Comparison of ENCODE assay signal across 15 mouse cellular contexts in the genomic region with DNA sequence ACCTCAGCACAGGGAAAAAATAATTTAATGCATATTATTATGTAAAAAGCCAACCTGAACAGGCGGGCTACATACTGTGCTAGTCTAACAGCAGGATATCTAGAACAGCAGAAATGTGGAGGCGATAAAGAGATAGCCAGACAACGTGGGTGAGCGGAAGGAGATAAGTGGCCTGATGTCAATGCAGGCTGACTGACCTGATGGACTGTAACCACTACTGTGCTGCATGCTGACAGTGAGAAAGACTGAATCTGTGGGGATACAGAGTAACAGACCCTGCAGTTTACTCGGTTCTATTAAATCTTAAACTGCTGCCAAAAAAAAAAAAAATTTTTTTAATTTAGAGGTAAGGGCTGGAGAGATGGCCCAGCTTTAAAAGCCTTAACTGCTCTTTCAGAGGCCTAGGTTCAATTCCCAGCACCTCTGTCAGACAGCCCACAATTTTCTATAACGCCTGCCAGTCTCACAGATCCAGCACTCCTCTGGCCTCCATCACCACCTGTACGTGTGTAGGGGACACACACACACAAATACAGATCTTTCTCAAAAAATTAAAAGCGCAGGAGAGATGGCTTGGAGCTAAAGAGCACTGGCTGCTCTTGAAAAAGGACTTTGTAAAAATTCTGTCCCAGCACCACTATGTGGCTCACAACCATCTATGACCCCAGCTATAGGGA. TPM values are rescaled to one million over a fixed set of nuclear protein-coding genes. Genes with fewer than 3 reads are reported as not detected.
DNase-seq lines count a peak whose midpoint lies in the region; ATAC-seq and TF ChIP-seq lines count a peak whose summit lies in the region.
"Had no signal": no experiment of that assay in that cellular context is flagged by ENCODE, and none has a peak within 500 bp of the region (broad histone marks: within the 10 kb centered on the region; RNA-seq: fewer than 3 reads in every experiment).

No protein-coding gene starts in this region.

- peak overlapping the region; percentile 81 for H3K4me2 ChIP-seq in liver, postnatal 0 days (ENCODE audit: low read depth, low read length)
- no peak overlapping the region for H3K4me2 ChIP-seq in kidney, embryonic 14.5 days (replicated peaks; ENCODE audit: low read depth, low read length)
- H3K4me2 ChIP-seq: midbrain, embryonic 13.5 days had no signal

- peak overlapping the region; percentile 38 for H3K27ac ChIP-seq in gastrocnemius, adult 2 months
- peak overlapping the region; percentile 92 for H3K27ac ChIP-seq in MEL (ENCODE audit: control insufficient read depth, low read depth, low read length)
- peak overlapping the region; percentile 90 for H3K27ac ChIP-seq in liver, postnatal 0 days (ENCODE audit: low read depth)
- H3K27ac ChIP-seq in kidney, embryonic 14.5 days (ENCODE audit: low read depth, low read length) = no peak overlapping the region
- H3K27ac ChIP-seq: embryonic facial prominence, embryonic 10.5 days; kidney, postnatal 0 days; midbrain, embryonic 13.5 days had no signal

- H3K9me3 ChIP-seq in MEL (replicated peaks; ENCODE audit: insufficient read depth, low read length) = no peaks in the 10 kb centered on the region
- H3K9me3 ChIP-seq in erythroblast, embryonic 14.5 days (ENCODE audit: control insufficient read depth, low read length) = no peaks in the 10 kb centered on the region
- no peaks in the 10 kb centered on the region for H3K9me3 ChIP-seq in liver, postnatal 0 days (ENCODE audit: low read length)
- no peaks in the 10 kb centered on the region for H3K9me3 ChIP-seq in kidney, embryonic 14.5 days (ENCODE audit: control insufficient read depth, low read length)
- H3K9me3 ChIP-seq: embryonic facial prominence, embryonic 10.5 days; midbrain, embryonic 13.5 days had no signal

- intact Hi-C loops in gastrocnemius, adult 2 months (cut with DNase I) = no loop called here

- H3K79me2 ChIP-seq in MEL (ENCODE audit: control insufficient read depth, insufficient read depth, low read length, poor library complexity) = peaks cover 3% of the 10 kb centered on the region; the same call in 1 of the 2 replicates

- no peak for TF ChIP-seq RAD21 in MEL (IDR thresholded peaks at IDR 0.05; ENCODE audit: low read depth, low read length)

- TF ChIP-seq CTCF in gastrocnemius, adult 2 months (IDR thresholded peaks at IDR 0.05) = no peak
- TF ChIP-seq CTCF in MEL (IDR thresholded peaks at IDR 0.05 in 2 of 3, conservative IDR thresholded peaks at IDR 0.05 in 1 of 3; ENCODE audit: control insufficient read depth in 1 of 3, insufficient read depth in 1 of 3, low read depth in 2 of 3, low read length in 3 of 3, poor library complexity in 1 of 3, severe bottlenecking in 1 of 3) = no peak
- TF ChIP-seq CTCF in liver, postnatal 0 days (IDR thresholded peaks at IDR 0.05; ENCODE audit: low read depth) = no peak

- H3K9ac ChIP-seq in MEL (ENCODE audit: control insufficient read depth, low read depth, low read length, poor library complexity, severe bottlenecking) = peak overlapping the region; percentile 64
- H3K9ac ChIP-seq in liver, postnatal 0 days (replicated peaks) = no peak overlapping the region
- no peak overlapping the region for H3K9ac ChIP-seq in kidney, embryonic 14.5 days (ENCODE audit: low read depth, low read length)
- H3K9ac ChIP-seq: midbrain, embryonic 13.5 days had no signal

- H3K27me3 ChIP-seq in MEL (ENCODE audit: control insufficient read depth in 1 of 2, insufficient read depth in 2 of 2, low read length in 2 of 2) = no peaks in the 10 kb centered on the region
- no peaks in the 10 kb centered on the region for H3K27me3 ChIP-seq in erythroblast, embryonic 14.5 days (ENCODE audit: control insufficient read depth)
- no peaks in the 10 kb centered on the region for H3K27me3 ChIP-seq in liver, postnatal 0 days (ENCODE audit: insufficient read depth, low read length)
- H3K27me3 ChIP-seq in kidney, embryonic 14.5 days (ENCODE audit: control insufficient read depth, insufficient read depth, low read length) = no peaks in the 10 kb centered on the region
- H3K27me3 ChIP-seq: midbrain, embryonic 13.5 days had no signal

- DNase-seq in gastrocnemius, adult 2 months = no peak
- no peak for DNase-seq in gastrocnemius, postnatal 4 days (ENCODE audit: low spot score in 2 of 2)
- peak; percentile 82 for DNase-seq in MEL (ENCODE audit: low read depth, low spot score)
- DNase-seq in liver, postnatal 0 days = no peak
- DNase-seq in adrenal gland, adult 2 months = no peak
- no peak for DNase-seq in urinary bladder, postnatal 25 days (ENCODE audit: low spot score)
- DNase-seq: gastrocnemius, postnatal 36 days; lung, postnatal 10 days; spleen, adult 18-20 months; thymus, postnatal 4 days had no signal

- peak; percentile 97 for TF ChIP-seq EP300 in MEL (IDR thresholded peaks at IDR 0.05; ENCODE audit: low read depth in 1 of 2, low read length in 2 of 2)
- peak; percentile 95 for TF ChIP-seq EP300 in liver, postnatal 0 days (IDR thresholded peaks at IDR 0.05; ENCODE audit: low read depth)

- H3K4me1 ChIP-seq in MEL (ENCODE audit: control insufficient read depth in 1 of 2, insufficient read depth in 2 of 2, low read length in 2 of 2) = peaks cover 23 to 32% of the 10 kb centered on the region in 2 experiments
- peaks cover 55% of the 10 kb centered on the region for H3K4me1 ChIP-seq in erythroblast, embryonic 14.5 days (ENCODE audit: control insufficient read depth)
- peaks cover 30% of the 10 kb centered on the region for H3K4me1 ChIP-seq in liver, postnatal 0 days (ENCODE audit: insufficient read depth)
- peaks cover 5% of the 10 kb centered on the region; the same call in 1 of the 2 replicates for H3K4me1 ChIP-seq in kidney, embryonic 14.5 days (ENCODE audit: control insufficient read depth, insufficient read depth, low read length)
- H3K4me1 ChIP-seq: embryonic facial prominence, embryonic 10.5 days; midbrain, embryonic 13.5 days had no signal

- no peak overlapping the region for H3K4me3 ChIP-seq in gastrocnemius, adult 2 months
- H3K4me3 ChIP-seq in MEL (ENCODE audit: control insufficient read depth in 1 of 2, insufficient read depth in 1 of 2, low read depth in 2 of 2, low read length in 2 of 2) = peak overlapping the region; percentile 13 to 54
- peak overlapping the region; percentile 21 for H3K4me3 ChIP-seq in erythroblast, embryonic 14.5 days (replicated peaks)
- peak overlapping the region; percentile 47; the same call in 1 of the 2 replicates for H3K4me3 ChIP-seq in liver, postnatal 0 days (ENCODE audit: low read depth, low read length)
- H3K4me3 ChIP-seq in kidney, embryonic 14.5 days (ENCODE audit: low read length) = no peak overlapping the region
- H3K4me3 ChIP-seq: embryonic facial prominence, embryonic 10.5 days; midbrain, embryonic 13.5 days had no signal

- ATAC-seq in liver, postnatal 0 days = peak; percentile 74
- ATAC-seq in kidney, embryonic 14.5 days (ENCODE audit: low FRiP score, low TSS enrichment) = no peak
- ATAC-seq: midbrain, embryonic 13.5 days had no signal

- peak in 1 of 2 experiments; percentile 57; a peak in 1 of 4 replicates for TF ChIP-seq POLR2A in MEL (IDR thresholded peaks at IDR 0.05; ENCODE audit: control insufficient read depth in 1 of 2, insufficient read depth in 1 of 2, low read depth in 1 of 2, low read length in 2 of 2, poor library complexity in 1 of 2)

- peaks cover 0 to 35% of the 10 kb centered on the region in 2 experiments; a peak in 2 of 4 replicates for H3K36me3 ChIP-seq in MEL (ENCODE audit: control insufficient read depth in 1 of 2, insufficient read depth in 2 of 2, low read length in 2 of 2)
- H3K36me3 ChIP-seq in erythroblast, embryonic 14.5 days (ENCODE audit: control insufficient read depth) = no peaks in the 10 kb centered on the region
- H3K36me3 ChIP-seq in liver, postnatal 0 days (replicated peaks; ENCODE audit: insufficient read depth, low read length) = no peaks in the 10 kb centered on the region
- no peaks in the 10 kb centered on the region for H3K36me3 ChIP-seq in kidney, embryonic 14.5 days (ENCODE audit: control insufficient read depth, insufficient read depth, low read length)
- H3K36me3 ChIP-seq: embryonic facial prominence, embryonic 10.5 days; midbrain, embryonic 13.5 days had no signal

- 58% methylated on average over 8 of the region's 8 CpGs for WGBS in liver, postnatal 0 days (ENCODE audit: insufficient replicate concordance)
- 89% methylated on average over 8 of the region's 8 CpGs for WGBS in kidney, embryonic 14.5 days

TF ChIP-seq in MEL, 35 proteins besides CTCF, POLR2A, EP300 and RAD21 (continues in another document):
- TF ChIP-seq NRF1 (IDR thresholded peaks at IDR 0.05; ENCODE audit: insufficient read depth, low read depth, low read length, poor library complexity, severe bottlenecking) = no peak
- TF ChIP-seq HCFC1 (IDR thresholded peaks at IDR 0.05; ENCODE audit: low read depth, low read length) = peak; percentile 15; the same call in 1 of the 2 replicates
- no peak for TF ChIP-seq SMC3 (IDR thresholded peaks at IDR 0.05; ENCODE audit: low read depth, low read length)
- TF ChIP-seq ETS1 (IDR thresholded peaks at IDR 0.05; ENCODE audit: low read depth, low read length) = peak; percentile 92
- TF ChIP-seq ZNF384 (IDR thresholded peaks at IDR 0.05; ENCODE audit: low read depth, low read length) = peak; percentile 74
- no peak for TF ChIP-seq POLR2AphosphoS5 (IDR thresholded peaks at IDR 0.05; ENCODE audit: borderline replicate concordance, low read depth, low read length)
- no peak for TF ChIP-seq MAZ (IDR thresholded peaks at IDR 0.05; ENCODE audit: low read depth, low read length)

RNA-seq across cellular contexts. Expression of a gene that starts 27.1 kb away (rescaled TPM):
- total RNA-seq in gastrocnemius, adult 2 months (2021) = 10 to 100 TPM; 19.8 to 26.1 TPM
- 10 to 100 TPM; 40.2 to 49.6 TPM for total RNA-seq in gastrocnemius, postnatal 4 days (2021)
- 8.0 and 10.6 TPM in 2 replicates for total RNA-seq in MEL (2012; rRNA removed)
- polyA plus RNA-seq in MEL (2012; ENCODE audit: insufficient read depth in 1 of 2, insufficient read length in 2 of 2, low read depth in 1 of 2, low replicate concordance in 2 of 2, missing spikeins in 1 of 2) = 1 to 10 TPM in 1 of 2 experiments, not detected in 1; 8.5 TPM
- 0.02 and 0.17 TPM in 2 replicates for polyA plus RNA-seq in erythroblast, embryonic 14.5 days (2012)
- 8.3 and 9.0 TPM in 2 replicates for polyA plus RNA-seq in liver, postnatal 0 days (2015; fragmentation: Nextera tagmentation; extraction: Ambion mirVana)
- 1 to 10 TPM; 2.7 to 9.1 TPM for total RNA-seq in adrenal gland, adult 2 months (2021)
- polyA plus RNA-seq in adrenal gland, adult 2 months (2012; rRNA removed) = 0.17 and 0.22 TPM in 2 replicates
- 18.3 and 22.0 TPM in 2 replicates for polyA plus RNA-seq in kidney, embryonic 14.5 days (2014; fragmentation: Nextera tagmentation; extraction: Ambion mirVana)

RNA-seq across cellular contexts. Expression of a gene that starts 59.5 kb away (rescaled TPM):
- total RNA-seq in gastrocnemius, adult 2 months (2021) = 10 to 100 TPM; 41.0 to 42.5 TPM
- total RNA-seq in gastrocnemius, postnatal 4 days (2021) = 10 to 100 TPM; 71.1 to 82.8 TPM
- 533 and 601 TPM in 2 replicates for total RNA-seq in MEL (2012; rRNA removed)
- polyA plus RNA-seq in MEL (2012; ENCODE audit: insufficient read depth in 1 of 2, insufficient read length in 2 of 2, low read depth in 1 of 2, low replicate concordance in 2 of 2, missing spikeins in 1 of 2) = 10 to 100 TPM in 1 of 2 experiments, not detected in 1; 43.2 TPM
- 13.2 and 13.5 TPM in 2 replicates for polyA plus RNA-seq in erythroblast, embryonic 14.5 days (2012)
- polyA plus RNA-seq in liver, postnatal 0 days (2015; fragmentation: Nextera tagmentation; extraction: Ambion mirVana) = 20.2 TPM in 2 replicates
- total RNA-seq in adrenal gland, adult 2 months (2021) = 10 to 100 TPM; 45.6 to 62.3 TPM
- 9.9 and 18.3 TPM in 2 replicates for polyA plus RNA-seq in adrenal gland, adult 2 months (2012; rRNA removed)
- polyA plus RNA-seq in kidney, embryonic 14.5 days (2014; fragmentation: Nextera tagmentation; extraction: Ambion mirVana) = 85.7 and 92.5 TPM in 2 replicates

Comparison
In these comparisons a context has a peak if more than half of its experiments do, and no peak if none do; other contexts are left out.
1. H3K4me3 ChIP-seq: peak in MEL (2 of 2), erythroblast, embryonic 14.5 days (single experiment) and liver, postnatal 0 days (single experiment); none in gastrocnemius, adult 2 months (single experiment) and kidney, embryonic 14.5 days (single experiment).